Mouse (Mus musculus): ENCODE measurements at regions not wholly inside any gene's neighbourhood (a gene's known extent, or its start where the extent isn't known, plus 50 kb on each side); places are given as distances from the start of the nearest gene placed in this dataset.
"Not testable (repeated sequence)": the region's sequence is repeated elsewhere in the genome, so short reads cannot be mapped to it uniquely, and the experiment has no call there.

- no peak for DNase-seq
These were observed 262.5 kb downstream of the Dad1 start for GRCm38 (mm10) chr14:53991390-53991789.

GRCm38 (mm10) chr14:53980771-53981170 lies 273.1 kb downstream of the Dad1 start:
- DNase-seq: no peak

- DNase-seq: not testable (repeated sequence)
These were observed 292.5 kb downstream of the Dad1 start for GRCm38 (mm10) chr14:53961426-53961825.

GRCm38 (mm10) chr14:53960779-53961178 lies 293.1 kb downstream of the Dad1 start:
- DNase-seq: no peak

GRCm38 (mm10) chr14:53935791-53936231 lies 318.1 kb downstream of the Dad1 start:
- DNase-seq: peak; percentile 64

GRCm38 (mm10) chr14:53935336-53935735 lies 318.6 kb downstream of the Dad1 start:
- DNase-seq: peak; percentile 53

GRCm38 (mm10) chr14:53910871-53911270 lies 343.0 kb downstream of the Dad1 start:
- no peak for DNase-seq

GRCm38 (mm10) chr14:53904578-53904977 lies 349.3 kb downstream of the Dad1 start:
- no peak for DNase-seq

- no peak for DNase-seq
These were observed 352.8 kb downstream of the Dad1 start for GRCm38 (mm10) chr14:53901103-53901502.

GRCm38 (mm10) chr14:53881304-53881703 lies 372.6 kb downstream of the Dad1 start:
- no peak for DNase-seq

GRCm38 (mm10) chr14:53876581-53876980 lies 377.3 kb downstream of the Dad1 start:
- no peak for DNase-seq

- no peak for DNase-seq
These were observed 378.2 kb downstream of the Dad1 start for GRCm38 (mm10) chr14:53875736-53876135.

- no peak for DNase-seq
These were observed 406.9 kb downstream of the Dad1 start for GRCm38 (mm10) chr14:53847049-53847448.

GRCm38 (mm10) chr14:53845646-53846045 lies 408.3 kb downstream of the Dad1 start:
- no peak for DNase-seq

- DNase-seq: no peak
These were observed 421.4 kb downstream of the Dad1 start for GRCm38 (mm10) chr14:53832553-53832952.

GRCm38 (mm10) chr14:53831651-53832050 lies 422.3 kb downstream of the Dad1 start:
- no peak for DNase-seq

- no peak for DNase-seq
These were observed 423.2 kb downstream of the Dad1 start for GRCm38 (mm10) chr14:53830717-53831116.

GRCm38 (mm10) chr14:53826782-53827181 lies 427.1 kb downstream of the Dad1 start:
- peak; percentile 21 for DNase-seq

GRCm38 (mm10) chr14:53806231-53806630 lies 447.7 kb downstream of the Dad1 start:
- peak; percentile 14 for DNase-seq

GRCm38 (mm10) chr14:53803698-53804620 lies 449.9 kb downstream of the Dad1 start:
- peak; percentile 21 for DNase-seq

- no peak for DNase-seq
These were observed 451.4 kb downstream of the Dad1 start for GRCm38 (mm10) chr14:53802547-53802946.

- no peak for DNase-seq
These were observed 453.3 kb downstream of the Dad1 start for GRCm38 (mm10) chr14:53800508-53801136.

- DNase-seq: not testable (repeated sequence)
These were observed 458.7 kb downstream of the Dad1 start for GRCm38 (mm10) chr14:53795160-53795559.

GRCm38 (mm10) chr14:53794527-53794926 lies 459.4 kb downstream of the Dad1 start:
- no peak for DNase-seq
